Mouse (Mus musculus) urinary bladder, postnatal 10 days (tissue): ENCODE results near the gene Ubxn1.

Experiments used
- DNase-seq: peaks from one replicate; pipeline ENCODE4 v3.0.0; 2022; ENCODE audit warnings: low spot score

Gene Ubxn1

GRCm38 (mm10) chr19:8898576-8898975, 27.3 kb downstream of the Ubxn1 start:
- no peak for DNase-seq

- DNase-seq, result no peak
These were observed 27.8 kb downstream of the Ubxn1 start for GRCm38 (mm10) chr19:8899079-8899478.

GRCm38 (mm10) chr19:8903412-8903811, 32.1 kb downstream of the Ubxn1 start:
- no peak for DNase-seq

GRCm38 (mm10) chr19:8908531-8908930, 37.2 kb downstream of the Ubxn1 start:
- no peak for DNase-seq

GRCm38 (mm10) chr19:8911810-8912209, 40.5 kb downstream of the Ubxn1 start:
- DNase-seq, result no peak

- DNase-seq, result no peak
These were observed 42.9 kb downstream of the Ubxn1 start for GRCm38 (mm10) chr19:8914212-8914611.

GRCm38 (mm10) chr19:8919000-8919399, 47.7 kb downstream of the Ubxn1 start:
- no peak for DNase-seq

- no peak for DNase-seq
These were observed 48.4 kb downstream of the Ubxn1 start for GRCm38 (mm10) chr19:8919684-8920072.

GRCm38 (mm10) chr19:8920073-8920736, 48.9 kb downstream of the Ubxn1 start, which contains the start of gene B3gat3:
Gene B3gat3, plus strand, starts transcription at chr19:8920374.
- DNase-seq, result peak; percentile 82

GRCm38 (mm10) chr19:8920836-8921291, 49.6 kb downstream of the Ubxn1 start:
- no peak for DNase-seq

- DNase-seq, result no peak
These were observed 50.4 kb downstream of the Ubxn1 start for GRCm38 (mm10) chr19:8921741-8922140.
